Mouse (Mus musculus) liver, postnatal 0 days (tissue): ENCODE measurements around the gene F2r.

Experiments
- CTCF ChIP-seq: sonication (generic); IDR thresholded peaks from 2 replicates; pipeline ENCODE4 v1.5.1; 2016; ENCODE audit warnings: antibody characterized with exemption, low read depth
- EP300 ChIP-seq: IDR thresholded peaks from 2 replicates; pipeline ENCODE4 v1.6.1; 2016; ENCODE audit warnings: antibody characterized with exemption, low read depth, mild to moderate bottlenecking

DNA sequence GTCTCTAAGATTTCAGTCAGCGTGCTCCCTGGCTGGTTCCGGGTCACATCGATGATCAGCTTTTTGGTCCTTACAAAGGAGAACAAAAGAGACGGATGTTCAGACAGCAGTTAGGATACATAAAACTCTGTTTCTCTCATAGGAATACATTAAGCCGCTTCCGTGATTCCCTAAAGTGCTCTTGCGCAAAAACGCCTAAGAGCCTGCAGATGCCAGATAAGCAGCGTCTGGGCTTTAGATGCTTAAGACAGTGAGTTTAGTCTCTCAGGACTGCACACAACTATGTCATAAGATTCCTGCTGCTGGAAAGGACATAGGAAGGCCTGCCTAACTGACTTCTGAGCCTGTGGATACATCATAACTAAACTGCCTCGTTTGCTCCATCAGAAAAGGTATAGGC lies 19.4 kb upstream of the F2r start:
- TF ChIP-seq CTCF (no peak), EP300 (no peak)
